Mouse (Mus musculus) right cerebral cortex, postnatal 14 days (tissue): ENCODE results near the gene Ninj1.

Experiments
- DNase-seq: peaks from one replicate; pipeline ENCODE4 v3.0.0; 2022

Ninj1 gene

DNA sequence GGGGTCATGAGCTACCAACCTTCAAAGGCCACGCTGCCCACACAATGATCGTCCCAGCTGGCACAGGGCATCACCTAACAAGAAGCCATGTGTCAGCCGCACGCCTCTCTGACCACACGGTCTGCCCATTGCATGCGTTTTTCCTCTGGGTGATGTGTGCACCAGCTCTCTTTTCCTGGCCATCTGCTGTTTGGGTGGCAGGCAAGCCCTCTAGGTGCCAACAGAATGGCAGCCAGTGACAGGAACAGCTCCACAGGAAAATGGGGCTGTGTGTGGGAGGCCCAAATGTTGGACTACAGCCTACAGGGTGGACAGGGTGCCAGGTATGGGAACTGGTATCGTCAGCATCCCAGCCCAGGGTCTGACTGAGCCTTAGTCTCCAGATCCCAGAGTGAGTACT is 14.9 kb upstream of the Ninj1 start:
- peak; percentile 34 for DNase-seq

DNA sequence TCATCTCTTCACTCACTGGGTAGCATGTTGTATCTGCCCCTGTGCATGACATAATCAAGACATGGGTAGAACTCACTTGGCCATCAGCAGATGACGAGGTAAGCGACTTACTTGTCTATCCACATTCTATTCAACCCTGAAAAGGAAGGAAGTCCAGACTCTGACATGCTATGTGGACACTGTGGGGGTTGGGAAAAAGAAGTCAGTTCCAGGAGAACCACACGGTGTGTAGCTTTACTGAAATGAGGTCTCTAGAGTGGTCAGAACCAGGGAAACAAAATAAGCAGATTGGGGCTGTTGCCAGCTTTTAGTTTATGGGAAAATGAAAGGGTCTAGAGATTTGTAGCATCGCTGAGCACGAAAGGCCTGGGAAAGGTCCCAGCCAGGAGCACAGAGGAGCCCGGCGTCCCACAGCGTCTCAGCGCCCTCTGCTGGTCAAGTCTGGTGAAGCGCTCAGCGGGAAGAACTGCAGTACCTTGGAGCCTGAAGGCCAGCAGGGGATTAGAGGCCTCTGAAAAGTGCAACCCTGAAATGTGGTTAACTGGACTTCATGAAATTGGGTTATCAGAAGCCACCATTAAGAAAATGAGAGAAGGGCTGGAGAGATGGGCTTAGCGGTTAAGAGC is 14.2 kb upstream of the Ninj1 start:
- peak; percentile 93 for DNase-seq

DNA sequence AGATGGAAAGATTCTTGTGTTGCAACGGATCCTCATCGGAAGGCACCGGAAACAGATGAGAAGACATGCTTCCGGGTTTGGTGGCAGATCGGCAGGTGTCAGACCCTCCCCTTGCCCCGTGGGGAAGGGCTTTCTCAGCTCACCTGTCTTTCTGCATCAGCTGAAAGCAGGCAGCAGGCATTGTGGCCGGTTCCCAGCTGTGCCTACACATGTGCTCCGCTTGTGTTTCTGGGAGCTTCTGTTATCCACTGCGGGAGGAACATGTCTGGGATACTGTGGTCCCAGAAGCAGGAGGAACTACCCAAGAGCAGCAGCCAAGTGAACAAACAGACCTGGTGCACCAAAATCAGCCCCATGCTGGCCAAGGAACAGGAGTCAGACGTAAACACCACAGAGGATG is 11.8 kb upstream of the Ninj1 start:
- DNase-seq: no peak

DNA sequence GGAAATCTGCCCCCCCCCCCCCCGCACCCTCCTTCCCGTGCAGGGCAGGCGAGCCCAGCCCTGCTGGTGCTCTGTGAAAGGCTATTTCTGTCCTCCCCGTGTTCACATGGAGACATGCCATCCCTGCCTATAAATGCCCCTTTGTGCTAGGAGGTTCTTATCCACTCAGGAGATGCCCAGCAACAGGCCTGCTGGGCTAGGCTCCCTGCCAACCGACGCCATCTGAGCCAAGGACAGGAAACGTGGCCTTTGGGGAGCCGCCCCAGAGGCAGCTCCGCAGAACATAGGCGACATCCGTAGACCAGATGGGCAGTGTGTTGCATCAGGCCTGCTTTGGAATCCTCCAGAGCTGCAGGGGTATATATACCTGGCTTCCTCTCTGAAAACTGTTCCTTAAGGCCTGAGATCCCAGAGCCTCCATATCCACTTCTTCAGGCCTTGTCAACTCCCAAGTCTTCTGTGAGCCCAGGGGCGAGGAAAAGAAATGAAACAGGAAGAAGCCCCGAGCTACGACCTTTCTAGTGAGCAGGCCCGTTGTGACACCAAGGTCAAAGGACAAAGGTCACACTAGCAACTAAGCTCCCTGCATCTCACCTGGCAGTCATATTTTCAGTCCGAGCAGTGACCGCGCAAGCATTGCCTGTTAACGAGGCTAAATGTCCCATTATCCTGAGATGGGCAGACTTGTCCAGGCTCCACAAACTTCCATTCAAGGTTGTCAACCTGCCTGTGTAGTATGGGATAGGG is 8.3 kb upstream of the Ninj1 start:
- DNase-seq: peak; percentile 74

DNA sequence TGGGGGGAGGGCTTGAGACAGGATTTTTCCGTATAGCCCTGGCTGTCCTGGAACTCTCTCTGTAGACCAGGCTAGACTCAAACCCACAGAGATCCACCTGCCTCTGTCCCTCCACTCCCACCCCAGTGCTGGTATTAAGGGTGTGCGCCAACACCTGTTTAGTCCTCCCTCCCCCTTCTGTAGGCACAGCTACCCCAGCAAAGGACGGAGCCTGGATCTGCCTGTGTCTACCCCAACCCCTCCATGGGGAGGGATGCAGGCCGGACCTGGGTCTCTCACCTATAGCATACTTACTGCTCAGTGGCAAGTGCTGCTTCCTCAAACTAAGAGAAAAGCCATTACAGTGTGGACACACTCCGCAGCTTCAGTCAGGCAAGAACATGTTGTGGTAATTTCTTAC is 7.0 kb upstream of the Ninj1 start:
- no peak for DNase-seq

DNA sequence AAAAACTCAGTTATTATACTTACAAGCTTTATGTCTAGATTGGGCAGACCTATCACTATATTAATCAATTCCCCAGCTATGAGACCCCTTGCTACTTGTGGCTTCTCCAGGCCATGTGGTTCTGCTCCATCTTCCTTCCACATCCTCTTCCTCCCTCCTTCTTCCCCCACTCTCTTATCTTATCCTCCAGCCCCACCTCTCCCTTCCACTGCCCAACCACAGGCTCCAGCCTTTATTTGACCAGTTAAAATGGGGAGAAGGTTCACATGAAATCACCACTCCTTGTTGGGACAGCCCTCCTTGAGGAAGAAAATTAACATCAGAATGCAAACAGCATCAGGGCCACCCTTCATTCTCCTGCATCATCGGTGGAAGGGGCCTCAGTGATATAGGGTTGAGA is 6.6 kb upstream of the Ninj1 start:
- DNase-seq: no peak

DNA sequence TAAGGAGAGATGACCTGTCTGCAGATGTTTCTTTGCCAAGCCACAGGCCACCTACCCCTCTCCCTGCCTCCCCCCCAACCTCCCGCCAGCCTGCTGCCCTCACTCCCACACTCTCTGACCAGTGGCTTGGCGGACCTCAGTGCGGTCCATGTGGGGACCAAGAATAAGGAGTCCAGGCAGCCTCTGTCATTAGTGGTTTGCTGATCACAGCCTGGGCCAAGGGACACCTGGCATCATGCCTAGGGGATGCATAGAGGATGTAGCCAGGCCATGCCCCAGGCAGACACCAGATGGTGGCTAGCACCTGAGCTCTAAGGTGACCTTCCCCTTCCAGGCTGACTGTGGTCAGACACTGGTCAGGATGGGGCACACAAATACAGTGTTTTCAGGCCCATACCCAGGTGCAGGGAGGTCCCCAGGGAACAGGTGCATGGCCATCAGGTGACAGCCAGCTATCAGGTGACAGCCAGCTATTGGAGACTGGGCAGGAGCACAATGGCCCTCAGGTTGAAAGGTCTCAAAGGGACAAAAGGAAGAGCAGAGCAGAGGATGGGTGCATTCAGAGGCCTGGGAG is 5.8 kb upstream of the Ninj1 start:
- DNase-seq: peak; percentile 7

DNA sequence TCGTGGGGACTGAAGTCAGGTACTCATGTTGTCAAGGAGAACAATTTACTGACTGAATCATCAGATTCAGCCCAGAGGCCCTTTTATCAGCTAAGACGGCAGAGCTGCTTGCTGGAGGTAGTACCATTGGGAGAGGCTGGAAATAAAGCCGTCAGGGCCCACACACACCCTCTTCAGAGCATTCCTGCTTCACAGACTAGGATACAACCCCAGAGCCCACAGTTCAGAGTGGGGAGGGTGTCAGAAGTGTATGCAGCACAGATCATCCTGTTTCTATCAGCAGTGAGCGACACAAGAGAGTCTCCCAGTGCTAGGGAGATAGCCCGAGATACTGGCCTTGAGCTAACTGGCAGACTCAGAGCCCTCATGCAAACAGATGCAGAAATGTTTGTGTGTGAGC is 4.1 kb upstream of the Ninj1 start:
- DNase-seq: no peak

DNA sequence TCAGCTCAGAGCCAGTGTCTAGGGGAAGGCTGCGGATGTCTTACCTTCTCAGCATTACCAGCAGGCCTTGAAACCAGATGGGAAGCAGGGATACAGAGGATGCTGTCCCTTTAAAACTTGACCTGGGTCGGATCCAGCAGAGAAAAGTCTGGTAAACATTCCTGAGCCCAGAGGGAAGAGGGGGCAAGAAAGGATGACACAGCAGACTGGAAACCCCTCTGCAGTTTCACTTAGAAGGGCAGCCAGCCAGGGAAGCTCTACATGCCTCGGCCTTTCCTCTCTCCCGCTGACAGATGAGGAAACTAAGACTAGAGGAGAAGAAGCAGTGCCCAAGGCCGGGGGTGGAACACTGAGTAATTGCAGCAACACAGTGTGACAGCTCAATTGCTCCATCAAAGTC is 3.6 kb upstream of the Ninj1 start:
- DNase-seq: peak; percentile 3

DNA sequence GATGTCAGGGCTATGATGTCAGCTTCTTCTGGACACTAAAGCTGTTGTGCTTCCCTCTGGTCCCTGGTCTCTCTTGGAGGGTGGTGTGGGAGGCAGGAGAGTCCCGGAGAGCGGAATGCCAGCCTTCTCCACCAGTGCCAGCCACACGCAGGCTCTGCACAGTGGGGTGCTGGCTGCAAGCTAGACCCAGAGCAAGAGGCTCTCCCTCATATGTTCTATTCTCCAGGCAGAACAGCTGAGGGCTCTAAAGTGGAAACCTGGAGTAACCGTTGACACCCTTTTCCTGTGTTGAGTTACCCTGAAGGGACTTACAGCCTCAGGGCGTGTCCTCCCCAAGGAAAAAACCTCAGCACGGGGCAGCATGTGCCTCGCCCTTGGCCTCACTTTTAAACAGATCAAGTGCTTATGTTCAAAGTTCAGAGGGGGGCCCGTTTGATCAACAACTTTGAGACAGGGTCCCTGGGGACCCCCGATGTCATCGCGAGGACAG is 442 bp upstream of the Ninj1 start:
- DNase-seq: no peak

DNA sequence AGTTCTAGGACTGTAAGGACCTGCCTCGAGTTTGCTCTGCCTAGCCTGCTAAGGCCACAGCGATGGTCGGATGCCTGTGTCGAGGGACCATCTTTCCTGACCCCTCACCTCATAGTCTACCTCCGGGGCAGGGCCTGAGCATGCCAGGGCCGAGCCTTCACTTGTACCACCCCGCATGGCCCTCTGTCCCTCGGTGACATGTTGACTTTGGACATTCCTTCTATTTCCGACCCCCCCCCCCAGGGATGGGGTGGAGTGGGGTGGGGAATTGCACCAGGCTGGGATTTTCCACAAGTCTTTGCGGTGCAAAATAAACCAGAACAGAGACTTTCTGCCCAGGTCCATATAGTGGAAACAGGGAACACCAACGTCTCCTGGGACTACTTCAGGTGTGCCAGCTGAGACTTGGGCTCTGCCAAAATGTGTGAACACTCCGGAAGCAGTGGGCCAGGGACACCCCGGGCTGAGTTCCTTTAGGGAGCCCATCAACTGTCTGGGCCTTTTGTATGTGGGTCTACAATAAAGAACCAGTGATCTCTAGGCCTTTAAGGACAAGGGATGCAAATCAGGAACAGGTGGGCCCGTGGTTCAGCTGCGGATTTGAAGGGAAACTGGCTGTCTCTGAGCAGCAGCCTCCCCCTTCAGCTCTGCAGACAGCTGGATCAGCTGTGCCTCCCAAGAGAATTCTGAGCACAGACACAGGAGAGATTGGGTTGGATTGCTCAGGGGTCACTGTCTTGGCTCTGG is 1.1 kb downstream of the Ninj1 start:
- no peak for DNase-seq

DNA sequence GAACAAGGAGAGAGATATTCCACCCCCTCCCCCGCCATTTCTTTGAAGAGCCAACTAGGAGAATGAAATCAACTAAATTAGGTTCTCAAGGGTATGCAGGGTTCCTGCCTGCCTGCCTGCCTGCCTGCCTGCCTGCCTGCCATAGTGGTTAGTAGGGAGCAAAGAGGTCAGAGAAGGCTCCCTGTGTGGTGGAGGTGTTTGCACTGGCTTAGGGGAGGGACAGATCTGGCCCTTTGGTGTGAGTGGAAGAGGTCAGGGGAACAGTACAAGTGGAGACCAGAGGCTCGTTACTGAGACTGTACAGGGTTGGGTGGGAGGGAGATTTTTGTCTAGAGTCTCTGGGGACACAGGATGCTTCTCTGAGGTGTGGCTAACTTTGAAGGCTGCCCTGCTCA is 1.7 kb downstream of the Ninj1 start:
- no peak for DNase-seq

DNA sequence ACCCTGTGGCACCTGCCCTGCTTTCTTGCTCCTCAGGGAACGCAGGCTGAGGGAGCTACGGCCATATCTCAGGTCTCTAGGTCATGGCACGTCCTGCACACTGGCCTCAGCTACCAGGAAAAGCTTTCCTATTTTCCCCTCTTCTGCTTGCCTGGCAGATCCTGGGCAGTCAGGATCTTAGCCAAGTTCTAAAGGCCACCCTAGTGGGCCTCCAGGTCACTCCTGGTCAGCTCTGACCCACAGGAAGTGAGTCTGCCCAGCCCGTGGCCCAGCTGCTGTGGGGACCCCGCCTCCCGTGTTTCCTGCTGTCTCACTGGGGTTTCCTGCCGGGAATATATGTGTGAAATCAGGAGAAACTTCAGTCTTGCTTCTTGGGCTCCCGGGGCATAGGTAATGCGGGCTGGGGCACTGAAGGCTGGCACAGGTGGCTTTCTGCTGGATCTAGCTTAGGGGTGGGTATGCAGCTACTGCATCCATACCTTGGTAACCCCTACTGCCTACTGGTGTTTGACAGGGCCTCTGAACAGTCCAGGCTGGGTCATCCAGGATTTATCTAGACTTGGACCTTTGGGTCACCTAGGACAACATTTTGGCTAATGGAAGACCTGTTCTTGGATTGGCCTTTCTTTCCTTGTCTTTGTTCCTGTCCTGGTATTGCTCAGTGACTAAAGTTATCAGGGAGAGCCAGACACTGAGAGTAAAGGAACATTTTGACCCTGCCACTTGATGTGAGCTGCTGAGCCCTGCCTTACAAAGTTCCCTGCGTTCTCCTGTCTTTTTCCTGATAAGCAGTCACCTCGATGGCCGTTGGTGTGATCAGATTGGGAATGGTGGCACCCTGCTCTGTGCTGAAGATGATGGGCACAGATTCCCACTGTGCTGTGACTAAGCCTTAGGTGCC is 2.9 kb downstream of the Ninj1 start:
- DNase-seq: no peak

DNA sequence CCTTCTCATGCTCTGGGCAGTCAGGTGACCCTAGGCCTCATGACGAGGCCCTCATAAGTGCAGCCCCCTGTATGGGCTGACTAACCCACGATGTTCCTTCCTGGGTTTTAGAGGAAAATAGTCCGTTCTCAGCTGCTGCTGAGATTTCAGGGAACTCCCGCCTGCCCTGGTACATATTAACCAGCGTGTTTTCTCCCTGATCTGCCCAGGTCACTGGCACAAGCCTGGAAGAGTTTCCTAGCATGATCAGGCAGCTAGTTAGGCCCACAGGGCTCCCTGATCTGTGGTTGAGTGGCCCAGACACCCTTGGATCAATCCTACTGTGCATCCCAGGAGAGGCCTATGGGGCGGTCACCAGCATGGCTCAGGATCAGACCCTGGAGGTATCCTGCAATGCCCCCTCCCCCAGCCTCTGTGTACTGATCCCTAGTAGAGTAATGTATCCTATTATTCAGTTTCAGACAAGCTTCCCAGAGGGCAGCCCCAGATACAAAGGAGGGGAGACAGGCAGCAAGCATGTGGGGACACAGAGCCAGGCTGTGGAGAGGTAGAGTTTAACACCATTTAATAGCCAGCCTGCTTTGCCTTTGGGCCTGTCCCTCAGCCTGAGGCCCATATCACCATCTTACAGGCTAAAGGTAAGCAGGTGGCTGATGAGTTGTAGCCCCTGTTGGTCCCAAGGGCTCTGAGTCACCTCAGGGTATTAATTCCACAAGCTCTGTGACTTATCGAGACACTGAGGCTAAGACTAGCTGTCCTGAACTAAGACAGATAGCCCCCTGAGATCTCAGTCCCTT is 3.8 kb downstream of the Ninj1 start:
- no peak for DNase-seq

DNA sequence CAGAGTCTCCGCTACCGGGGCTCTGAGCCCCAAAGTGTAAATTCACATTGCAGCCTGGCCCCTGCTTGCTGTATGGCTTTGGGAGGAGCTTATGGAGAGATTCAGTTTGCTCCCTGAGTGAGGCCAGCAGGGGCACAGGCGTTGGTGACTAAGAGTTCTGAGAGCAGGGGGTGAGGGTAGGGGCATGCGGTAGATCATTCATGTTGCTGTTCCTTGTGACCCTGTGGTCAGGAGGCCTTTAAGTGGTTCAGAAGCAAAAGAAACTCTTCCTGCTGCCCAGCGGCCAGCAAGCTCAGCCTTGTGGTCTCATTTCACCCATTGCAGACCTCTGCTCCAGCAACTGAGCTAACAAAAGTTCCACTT is 4.4 kb downstream of the Ninj1 start:
- no peak for DNase-seq

DNA sequence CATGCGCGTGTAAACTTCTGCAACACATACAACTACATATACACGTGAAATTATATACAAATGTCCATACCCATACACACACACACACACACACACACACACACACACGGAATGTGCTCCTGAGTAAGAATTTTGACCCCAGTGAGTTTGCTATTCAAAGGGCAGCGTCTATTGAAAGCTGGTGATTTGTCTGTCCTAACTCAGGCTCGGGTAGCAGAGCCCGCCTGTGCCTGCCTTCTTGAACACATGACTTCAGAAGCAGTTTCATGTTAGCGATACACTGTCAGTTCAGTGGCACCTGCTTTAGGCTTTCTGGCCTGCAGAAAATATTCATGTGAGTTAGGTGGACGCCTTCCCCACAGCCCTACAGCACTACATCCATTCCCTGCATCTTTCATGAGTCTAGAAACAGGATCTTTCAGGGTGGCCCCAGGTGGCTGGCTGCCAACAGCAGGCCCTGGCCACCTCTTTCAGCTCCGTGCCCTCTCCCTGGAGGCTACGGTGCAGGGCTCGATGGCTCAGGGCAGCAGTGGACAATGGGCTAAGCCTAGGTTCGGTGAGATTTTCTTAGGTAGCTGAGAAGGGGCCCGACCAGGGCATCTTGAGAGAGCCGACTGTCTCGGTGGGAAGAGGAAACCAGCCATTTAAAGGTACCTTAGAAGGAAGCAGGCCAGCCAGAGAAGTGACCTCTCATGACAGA is 5.0 kb downstream of the Ninj1 start:
- DNase-seq: no peak

DNA sequence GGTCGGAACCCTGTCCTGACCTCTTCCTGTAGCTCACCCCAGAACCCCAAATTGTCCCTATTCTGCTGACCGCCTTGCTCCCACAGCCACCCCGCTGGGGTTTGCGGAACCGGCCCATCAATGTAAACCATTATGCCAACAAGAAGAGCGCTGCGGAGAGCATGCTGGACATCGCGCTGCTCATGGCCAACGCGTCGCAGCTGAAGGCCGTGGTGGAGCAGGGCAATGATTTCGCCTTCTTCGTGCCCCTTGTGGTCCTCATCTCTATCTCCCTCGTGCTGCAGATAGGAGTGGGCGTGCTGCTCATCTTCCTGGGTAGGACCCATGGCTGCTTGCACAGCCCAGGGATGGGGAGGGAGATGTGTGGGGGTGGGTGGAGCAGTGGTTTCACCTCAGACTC is 6.4 kb downstream of the Ninj1 start:
- no peak for DNase-seq

DNA sequence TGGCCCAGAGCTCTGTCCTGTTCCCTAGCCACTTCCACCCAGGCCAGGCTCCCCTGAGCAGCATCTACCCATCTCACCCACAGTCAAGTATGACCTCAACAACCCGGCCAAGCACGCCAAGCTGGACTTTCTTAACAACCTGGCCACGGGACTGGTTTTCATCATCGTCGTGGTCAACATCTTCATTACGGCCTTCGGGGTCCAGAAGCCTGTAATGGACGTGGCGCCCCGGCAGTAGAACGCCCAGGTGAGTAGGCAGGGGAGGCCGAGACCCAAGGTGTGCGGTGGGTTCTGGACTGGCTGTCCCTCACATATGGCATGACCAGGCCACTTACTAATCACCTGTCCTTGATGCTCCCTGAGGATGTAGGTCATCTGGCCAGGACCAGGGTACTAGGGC is 7.5 kb downstream of the Ninj1 start:
- DNase-seq: no peak

DNA sequence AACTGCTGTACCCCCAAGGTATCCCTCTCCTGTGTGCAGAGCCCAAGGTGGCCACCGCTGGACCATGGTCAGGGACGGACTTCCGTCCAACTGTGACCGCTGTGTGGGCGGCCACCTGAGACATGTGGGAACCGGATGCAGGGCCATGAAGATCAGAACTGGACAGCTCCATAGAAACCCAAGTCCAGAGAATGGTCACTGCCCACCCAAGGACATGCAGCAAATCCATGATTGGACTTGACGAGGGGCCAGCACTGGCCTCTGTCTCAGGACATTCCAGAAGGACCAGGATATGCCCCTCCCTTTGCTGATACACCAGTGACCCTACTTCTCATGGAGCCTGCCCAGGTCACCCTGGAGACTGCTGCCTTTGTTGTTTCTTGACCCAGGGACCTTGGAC is 8.4 kb downstream of the Ninj1 start:
- DNase-seq: no peak

DNA sequence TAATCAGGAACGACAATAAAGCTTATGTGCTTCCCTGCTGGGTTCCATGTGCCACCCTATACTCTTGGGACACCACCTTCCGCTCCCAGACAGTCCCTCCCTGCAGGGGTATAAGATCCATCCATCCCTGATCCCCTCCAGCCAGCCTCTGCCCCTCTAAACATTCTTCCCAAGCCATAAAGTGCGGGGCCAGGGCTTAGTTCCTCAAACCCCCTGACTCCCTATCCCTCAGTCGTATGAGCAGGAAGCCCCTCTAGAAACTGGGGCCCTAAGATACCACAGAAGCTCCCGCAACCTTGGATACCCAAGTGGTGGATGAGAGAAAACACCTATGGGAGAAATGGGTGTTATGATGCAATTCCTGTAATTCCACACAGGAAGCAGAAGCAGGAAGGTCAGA is 8.9 kb downstream of the Ninj1 start:
- no peak for DNase-seq

DNA sequence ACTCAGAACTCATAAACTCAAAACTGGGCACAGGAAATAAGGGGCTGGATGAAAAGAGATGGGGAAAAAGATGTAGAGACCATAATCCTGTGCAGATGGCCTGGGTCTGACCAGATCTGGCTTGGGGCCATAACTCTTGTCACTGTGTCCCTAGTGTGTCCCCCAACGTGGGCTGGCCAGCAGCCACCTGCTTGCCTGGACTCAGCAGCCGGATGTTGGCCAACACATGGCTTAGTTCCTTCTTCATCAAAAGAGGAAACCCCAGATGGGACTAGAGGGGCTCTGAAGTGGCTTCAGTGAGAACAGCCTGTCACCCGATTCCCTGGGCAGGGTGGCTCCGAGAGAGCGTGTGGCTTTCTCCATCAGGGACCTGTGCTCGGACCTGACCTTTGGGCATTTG is 9.5 kb downstream of the Ninj1 start:
- no peak for DNase-seq
